Mouse (Mus musculus) neural tube, embryonic 15.5 days (tissue): ENCODE data around the gene Naip1. TPM values are rescaled to one million over a fixed set of nuclear protein-coding genes. Genes with fewer than 3 reads are reported as not detected.

Source experiments
- ATAC-seq: fragments of 200-750 bp; cut with Nextera tagmentation; 2 replicates; pipeline ENCODE4 v1.8.0; 2017; ENCODE audit warnings: mild to moderate bottlenecking, moderate TSS enrichment, moderate library complexity; ENCODE audit not compliant: low FRiP score
- H3K27ac ChIP-seq: fragments of 300-500 bp; sonication (generic); replicated peaks from 2 replicates; pipeline ENCODE4 v1.5.1; 2015; ENCODE audit warnings: mild to moderate bottlenecking, inconsistent platforms
- H3K27me3 ChIP-seq: fragments of 300-500 bp; sonication (generic); replicated peaks from 2 replicates; pipeline ENCODE4 v1.6.1; 2015; ENCODE audit warnings: inconsistent platforms
- H3K36me3 ChIP-seq: fragments of 300-500 bp; sonication (generic); 2 replicates; pipeline ENCODE4 v1.6.1; 2015; ENCODE audit warnings: inconsistent platforms
- H3K4me1 ChIP-seq: fragments of 300-500 bp; sonication (generic); 2 replicates; pipeline ENCODE4 v1.6.1; 2015; ENCODE audit warnings: inconsistent platforms
- H3K4me2 ChIP-seq: fragments of 300-500 bp; sonication (generic); 2 replicates; pipeline ENCODE4 v1.6.1; 2015; ENCODE audit warnings: inconsistent platforms, mild to moderate bottlenecking, moderate library complexity
- H3K4me3 ChIP-seq: fragments of 300-500 bp; sonication (generic); replicated peaks from 2 replicates; pipeline ENCODE4 v1.5.1; 2015; ENCODE audit warnings: mild to moderate bottlenecking, inconsistent platforms
- H3K9ac ChIP-seq: fragments of 300-500 bp; sonication (generic); replicated peaks from 2 replicates; pipeline ENCODE4 v1.6.1; 2015; ENCODE audit warnings: mild to moderate bottlenecking, inconsistent platforms
- H3K9me3 ChIP-seq: fragments of 300-500 bp; sonication (generic); replicated peaks from 2 replicates; pipeline ENCODE4 v1.6.1; 2016; ENCODE audit warnings: inconsistent platforms
- whole genome bisulfite sequencing: fragments of 180-500 bp; shearing (Covaris S2); methylation state at CpG from one replicate; pipeline ENCODE4 v1.1.7; 2015; ENCODE audit warnings: mixed read lengths; 5-methylcytosine and 5-hydroxymethylcytosine counted together
- polyA plus RNA-seq: library from polyadenylated mRNA; unstranded; fragments of >200 nt; fragmentation: Nextera tagmentation; extraction: Ambion mirVana; gene quantifications from 2 replicates; pipeline ENCODE4 v1.2.1, GENCODE M21; 2015

Naip1 gene
- polyA plus RNA-seq, 1 experiment from 2014 or later: 0.04 TPM

DNA sequence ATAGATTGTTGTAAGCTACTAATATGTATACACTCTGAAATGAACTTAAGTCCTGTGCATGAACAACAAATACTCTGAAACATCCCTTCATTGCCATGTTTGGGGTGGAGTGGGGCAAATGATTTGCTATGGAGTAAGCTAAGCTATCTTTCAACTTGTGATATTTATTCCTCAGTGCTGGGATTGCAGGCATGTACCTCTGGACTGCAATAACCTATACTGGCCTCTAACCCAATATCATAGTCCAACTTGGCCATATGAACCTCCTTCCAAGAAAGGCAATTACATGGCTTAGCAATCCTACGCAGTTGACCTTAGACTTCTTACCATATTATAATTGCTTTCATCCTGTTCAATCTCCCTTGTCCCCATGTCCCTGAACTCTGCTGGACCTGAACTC lies 82.1 kb downstream of the Naip1 start:
- H3K4me3 ChIP-seq: no peak overlapping the region
- no peaks in the 10 kb centered on the region for H3K27me3 ChIP-seq
- WGBS: 97% methylated on average over 1 of the region's 1 CpGs
- no peak overlapping the region for H3K4me2 ChIP-seq
- no peak for ATAC-seq
- no peaks in the 10 kb centered on the region for H3K4me1 ChIP-seq
- H3K9me3 ChIP-seq: no peaks in the 10 kb centered on the region
- no peaks in the 10 kb centered on the region for H3K36me3 ChIP-seq
- H3K27ac ChIP-seq: no peak overlapping the region
- no peak overlapping the region for H3K9ac ChIP-seq

Other genes starting within 250 kb of the Naip1 start
- 0.18 and 0.59 TPM in 2 replicates for gene Naip5, start 206.5 kb downstream of the Naip1 start, polyA plus RNA-seq
- 0.04 and 0.51 TPM in 2 replicates for gene Naip6, start 135.2 kb downstream of the Naip1 start, polyA plus RNA-seq
- gene Gtf2h2, start 39.7 kb upstream of the Naip1 start, polyA plus RNA-seq: 61.7 and 75.7 TPM in 2 replicates
- gene Ocln, start 99.8 kb upstream of the Naip1 start, polyA plus RNA-seq: 6.7 and 13.2 TPM in 2 replicates
- gene Marveld2, start 164.1 kb upstream of the Naip1 start, polyA plus RNA-seq: 2.5 and 4.9 TPM in 2 replicates
- 306 and 309 TPM in 2 replicates for gene Ak6, start 198.1 kb upstream of the Naip1 start, polyA plus RNA-seq
- 16.2 and 17.3 TPM in 2 replicates for gene Rad17, start 198.2 kb upstream of the Naip1 start, polyA plus RNA-seq
- gene Taf9, start 198.7 kb upstream of the Naip1 start, polyA plus RNA-seq: 25.3 and 29.1 TPM in 2 replicates
- gene Ccdc125, start 216.8 kb upstream of the Naip1 start, polyA plus RNA-seq: 1.5 and 3.7 TPM in 2 replicates